Mouse (Mus musculus) embryonic facial prominence, embryonic 11.5 days (tissue): Measurements from ENCODE around the gene Arhgef6. TPM values are rescaled to one million over a fixed set of nuclear protein-coding genes. Genes with fewer than 3 reads are reported as not detected.

ENCODE experiments used
- ATAC-seq: fragments of 200-750 bp; cut with Nextera tagmentation; replicated peaks from 2 replicates; pipeline ENCODE4 v1.8.0; 2017; ENCODE audit warnings: low read depth; ENCODE audit not compliant: insufficient number of reproducible peaks, low FRiP score, low TSS enrichment
- DNase-seq: peaks from one replicate; pipeline ENCODE4 v3.0.0-alpha.2; 2015; ENCODE audit warnings: low spot score
- H3K27ac ChIP-seq: fragments of 300-500 bp; sonication (generic); replicated peaks from 2 replicates; pipeline ENCODE4 v1.5.1; 2014; ENCODE audit warnings: mild to moderate bottlenecking, low read depth, low read length, control low read depth
- H3K27me3 ChIP-seq: fragments of 300-500 bp; sonication (generic); 2 replicates; pipeline ENCODE4 v1.6.1; 2014; ENCODE audit warnings: mild to moderate bottlenecking, low read length, moderate library complexity, mixed read lengths; ENCODE audit not compliant: control insufficient read depth, insufficient read depth
- H3K36me3 ChIP-seq: fragments of 300-500 bp; sonication (generic); replicated peaks from 2 replicates; pipeline ENCODE4 v1.6.1; 2014; ENCODE audit warnings: low read depth, mild to moderate bottlenecking, low read length, moderate library complexity, mixed read lengths; ENCODE audit not compliant: control insufficient read depth, insufficient read depth
- H3K4me1 ChIP-seq: fragments of 300-500 bp; sonication (generic); 2 replicates; pipeline ENCODE4 v1.6.1; 2014; ENCODE audit warnings: low read length, mixed read lengths; ENCODE audit not compliant: control insufficient read depth, insufficient read depth
- H3K4me2 ChIP-seq: fragments of 300-500 bp; sonication (generic); 2 replicates; pipeline ENCODE4 v1.6.1; 2014; ENCODE audit warnings: low read depth, mild to moderate bottlenecking, control low read depth, low read length, moderate library complexity
- H3K4me3 ChIP-seq: fragments of 300-500 bp; sonication (generic); 2 replicates; pipeline ENCODE4 v1.5.1; 2014; ENCODE audit warnings: low read depth, low read length, control low read depth
- H3K9ac ChIP-seq: fragments of 300-500 bp; sonication (generic); replicated peaks from 2 replicates; pipeline ENCODE4 v1.6.1; 2014; ENCODE audit warnings: mild to moderate bottlenecking, control low read depth, low read length
- H3K9me3 ChIP-seq: fragments of 300-500 bp; sonication (generic); replicated peaks from 2 replicates; pipeline ENCODE4 v1.6.1; 2016; ENCODE audit warnings: mild to moderate bottlenecking, low read length, inconsistent platforms, mixed read lengths; ENCODE audit not compliant: control insufficient read depth
- WGBS: fragments of 180-500 bp; shearing (Covaris S2); extraction: QIAGEN DNeasy Blood & Tissue Kit; methylation state at CpG from one replicate; pipeline ENCODE4 v1.1.7; 2014; 5-methylcytosine and 5-hydroxymethylcytosine counted together
- polyA plus RNA-seq: library from polyadenylated mRNA; unstranded; fragments of >200 nt; fragmentation: Nextera tagmentation; extraction: Ambion mirVana; gene quantifications from 2 replicates; pipeline ENCODE4 v1.2.1, GENCODE M21; 2014

The Arhgef6 gene
- polyA plus RNA-seq, 1 experiment from 2014 or later, result 7.2 TPM

DNA sequence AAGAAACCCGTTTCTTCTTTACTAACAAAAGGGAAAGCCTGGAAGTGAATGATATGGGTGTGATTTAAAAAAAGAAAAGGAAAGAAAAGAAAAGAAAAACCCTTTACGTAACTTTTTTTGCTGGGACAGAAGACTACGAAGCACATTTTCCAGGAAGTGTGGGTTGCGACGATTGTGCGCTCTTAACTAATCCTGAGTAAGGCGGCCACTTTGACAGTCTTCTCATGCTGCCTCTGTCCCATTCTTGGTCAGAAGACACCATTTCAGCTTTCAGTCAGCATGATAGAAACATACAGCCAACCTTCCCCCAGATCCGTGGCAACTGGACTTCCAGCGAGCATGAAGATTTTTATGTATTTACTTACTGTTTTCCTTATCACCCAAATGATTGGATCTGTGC lies 126.7 kb downstream of the Arhgef6 start, which contains the start of gene Cd40lg:
Gene Cd40lg, plus strand, starts transcription at position 268 of the 400 bp plus-strand sequence.
- Histone ChIP-seq H3K9ac (no peak within 1 kb of the TSS), H3K4me3 (no peak within 1 kb of the TSS), H3K27me3 (no peaks in the 10 kb centered on the region), H3K4me2 (no peak within 1 kb of the TSS), H3K9me3 (no peaks in the 10 kb centered on the region), H3K4me1 (no peaks in the 10 kb centered on the region), H3K27ac (no peak within 1 kb of the TSS), H3K36me3 (no peaks in the 10 kb centered on the region)
- DNase-seq (no peak), ATAC-seq (no peak)
- 87% methylated on average over 9 of the region's 9 CpGs for WGBS

DNA sequence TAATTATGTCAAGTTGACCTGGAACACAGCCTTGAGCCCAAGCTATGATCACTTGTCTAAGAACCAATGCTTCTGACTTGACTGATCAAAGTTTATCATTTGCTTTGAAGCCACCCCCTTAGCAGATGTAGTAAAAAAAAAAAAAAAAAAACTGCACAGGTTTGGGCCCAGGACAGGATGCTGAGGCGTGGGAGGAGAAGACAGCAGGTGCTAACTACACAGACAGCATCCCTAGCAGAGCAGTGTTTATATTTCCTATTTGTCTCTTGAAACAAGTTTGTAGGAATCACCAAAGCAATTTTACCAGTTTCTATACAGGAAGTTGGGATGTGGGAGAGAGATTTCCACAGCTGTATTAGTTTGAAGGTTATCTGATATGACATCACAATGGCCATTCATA lies 127.9 kb downstream of the Arhgef6 start:
- Histone ChIP-seq H3K27me3 (no peaks in the 10 kb centered on the region), H3K4me2 (no peak overlapping the region), H3K9ac (no peak overlapping the region), H3K9me3 (no peaks in the 10 kb centered on the region), H3K4me1 (no peaks in the 10 kb centered on the region), H3K36me3 (no peaks in the 10 kb centered on the region), H3K4me3 (no peak overlapping the region), H3K27ac (no peak overlapping the region)
- ATAC-seq (no peak), DNase-seq (no peak)
- 80% methylated on average over 1 of the region's 1 CpGs for WGBS

DNA sequence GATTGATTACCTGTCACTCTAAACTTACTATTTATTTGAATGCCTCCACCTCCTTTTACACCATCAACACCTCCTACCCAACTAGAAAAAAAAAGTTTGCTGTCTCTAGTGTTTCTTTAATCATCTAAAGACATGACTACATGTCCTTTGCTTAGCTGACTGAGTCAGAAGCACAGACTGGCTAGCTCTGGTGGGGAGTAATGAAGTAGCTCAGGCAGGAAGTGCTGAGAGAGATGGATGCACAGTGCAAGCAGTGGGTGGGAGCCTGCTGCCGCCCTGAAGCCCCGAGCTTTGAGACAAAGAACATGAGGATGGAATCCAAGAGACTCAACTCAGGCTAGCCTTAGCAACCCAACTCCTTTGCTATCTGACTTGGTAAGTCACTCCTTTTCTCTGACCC lies 138.1 kb downstream of the Arhgef6 start:
- Histone ChIP-seq H3K9me3 (no peaks in the 10 kb centered on the region), H3K27me3 (no peaks in the 10 kb centered on the region), H3K36me3 (no peaks in the 10 kb centered on the region), H3K4me3 (no peak overlapping the region), H3K9ac (no peak overlapping the region), H3K4me2 (no peak overlapping the region), H3K4me1 (no peaks in the 10 kb centered on the region), H3K27ac (no peak overlapping the region)
- DNase-seq (no peak), ATAC-seq (no peak)
- 62% methylated on average over 2 of the region's 2 CpGs for WGBS

DNA sequence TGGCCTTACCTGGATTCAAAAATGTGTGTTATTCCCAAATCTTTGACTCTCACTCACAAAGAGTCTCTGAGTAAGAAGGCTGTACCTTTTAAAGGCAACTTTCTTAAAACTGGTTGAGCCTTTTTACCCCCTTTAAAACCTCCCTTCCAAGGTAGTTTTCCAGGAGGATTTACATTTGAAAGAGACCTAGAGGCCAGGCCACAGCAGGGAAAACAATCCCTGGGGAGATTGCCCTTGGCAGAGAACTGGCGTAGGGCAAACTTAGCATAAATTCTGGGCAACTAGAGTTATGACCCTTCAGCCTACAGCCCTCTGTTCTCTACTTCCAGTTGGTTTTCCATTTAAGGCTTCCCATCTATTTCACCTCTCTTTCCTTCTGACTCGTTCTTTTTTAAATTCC lies 140.5 kb downstream of the Arhgef6 start:
- H3K27me3 ChIP-seq, result no peaks in the 10 kb centered on the region
- H3K27ac ChIP-seq, result no peak overlapping the region
- no peaks in the 10 kb centered on the region for H3K36me3 ChIP-seq
- H3K9me3 ChIP-seq, result no peaks in the 10 kb centered on the region
- no peak for DNase-seq
- H3K4me3 ChIP-seq, result no peak overlapping the region
- H3K4me2 ChIP-seq, result no peak overlapping the region
- WGBS, result 46% methylated on average over 2 of the region's 2 CpGs
- no peak overlapping the region for H3K9ac ChIP-seq
- no peak for ATAC-seq
- no peaks in the 10 kb centered on the region for H3K4me1 ChIP-seq

DNA sequence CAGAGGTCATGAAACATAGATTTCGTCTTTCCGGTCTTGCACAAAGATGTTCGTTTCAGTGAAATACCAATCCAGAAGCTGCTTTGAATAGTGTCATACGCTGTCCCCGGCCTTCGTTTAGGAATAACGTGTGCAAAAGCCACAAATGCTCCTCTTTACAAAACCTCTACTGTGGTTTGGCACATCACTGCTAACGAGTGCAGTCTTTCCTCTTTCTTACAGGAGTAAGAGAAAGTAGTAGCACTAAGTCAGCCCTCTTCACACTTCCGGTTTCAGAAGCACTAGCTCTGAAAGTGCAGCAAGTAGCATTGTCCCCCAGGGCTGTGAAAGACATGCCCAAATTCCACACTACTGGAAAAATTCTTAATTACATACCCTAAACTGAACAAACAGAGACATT lies 142.2 kb downstream of the Arhgef6 start:
- ATAC-seq (no peak), DNase-seq (no peak)
- Histone ChIP-seq H3K36me3 (no peaks in the 10 kb centered on the region), H3K27me3 (no peaks in the 10 kb centered on the region), H3K4me3 (no peak overlapping the region), H3K27ac (no peak overlapping the region), H3K9me3 (no peaks in the 10 kb centered on the region), H3K4me2 (no peak overlapping the region), H3K9ac (no peak overlapping the region), H3K4me1 (no peaks in the 10 kb centered on the region)
- 83% methylated on average over 9 of the region's 9 CpGs for WGBS

DNA sequence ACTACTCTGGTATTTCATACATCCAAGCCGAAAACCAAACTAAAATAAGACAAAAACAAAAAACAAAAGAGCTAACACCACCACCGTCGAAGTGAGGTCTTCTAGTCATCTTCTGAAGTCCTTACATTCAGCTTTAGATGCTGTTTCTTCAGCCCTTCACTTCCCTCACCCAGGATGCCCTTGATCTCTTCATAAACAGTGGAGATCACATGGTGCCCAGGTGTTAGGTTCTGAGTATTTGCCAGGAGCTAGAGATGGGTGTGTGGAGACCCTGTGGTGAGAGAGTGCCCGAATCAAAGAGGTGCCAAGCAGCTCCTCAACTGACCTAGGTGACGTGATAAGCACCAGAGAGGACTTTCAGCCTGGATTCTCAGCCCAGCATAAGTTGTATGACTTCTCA lies 149.2 kb downstream of the Arhgef6 start:
- WGBS, result 77% methylated on average over 5 of the region's 5 CpGs
- no peaks in the 10 kb centered on the region for H3K27me3 ChIP-seq
- H3K9ac ChIP-seq, result no peak overlapping the region
- H3K36me3 ChIP-seq, result no peaks in the 10 kb centered on the region
- H3K4me1 ChIP-seq, result no peaks in the 10 kb centered on the region
- H3K27ac ChIP-seq, result no peak overlapping the region
- no peak overlapping the region for H3K4me2 ChIP-seq
- no peak for ATAC-seq
- DNase-seq, result no peak
- H3K4me3 ChIP-seq, result no peak overlapping the region
- H3K9me3 ChIP-seq, result no peaks in the 10 kb centered on the region

DNA sequence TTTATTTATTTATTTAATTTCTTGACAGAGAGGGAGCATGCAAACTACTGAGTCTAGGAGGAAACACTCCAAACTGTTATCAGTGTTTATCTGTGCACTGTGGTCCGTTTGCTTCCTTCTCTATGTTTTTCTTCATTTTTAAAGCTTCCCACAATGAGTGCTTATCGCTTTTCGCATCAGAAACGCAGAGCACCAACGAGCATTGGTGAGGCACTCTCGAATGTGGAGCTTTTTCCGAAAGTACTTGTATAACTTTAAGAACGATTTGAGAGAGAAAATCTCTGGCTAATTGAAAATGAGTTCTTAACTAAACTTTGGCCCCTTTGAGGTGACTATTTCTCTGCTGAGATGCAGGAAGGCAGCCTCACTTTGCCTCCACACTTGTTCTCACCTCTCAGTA lies 151.2 kb downstream of the Arhgef6 start:
- Histone ChIP-seq H3K27me3 (no peaks in the 10 kb centered on the region), H3K4me2 (no peak overlapping the region), H3K4me1 (no peaks in the 10 kb centered on the region), H3K4me3 (no peak overlapping the region), H3K27ac (no peak overlapping the region), H3K9ac (no peak overlapping the region), H3K36me3 (no peaks in the 10 kb centered on the region), H3K9me3 (no peaks in the 10 kb centered on the region)
- DNase-seq, result no peak
- 85% methylated on average over 8 of the region's 8 CpGs for whole genome bisulfite sequencing
- no peak for ATAC-seq

DNA sequence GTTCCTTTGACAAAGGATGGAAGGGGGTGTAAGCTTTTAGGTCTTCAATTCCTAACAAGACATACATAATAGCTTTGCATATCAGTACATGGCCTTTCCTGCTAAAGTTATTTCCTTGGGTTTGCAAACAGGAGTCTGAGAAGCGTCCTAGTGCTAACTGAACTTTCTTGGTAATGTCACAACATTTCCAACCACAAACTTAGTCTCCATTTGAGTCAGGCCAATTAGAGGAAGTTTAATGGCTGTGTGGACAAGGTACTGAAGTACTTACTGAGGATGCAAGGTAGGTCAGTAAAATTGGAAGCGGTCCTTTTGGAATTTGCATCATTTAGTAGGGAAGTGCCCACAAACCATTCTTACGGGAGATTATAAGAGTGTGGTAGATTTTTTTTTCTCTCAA lies 155.2 kb downstream of the Arhgef6 start:
- Histone ChIP-seq H3K4me2 (no peak overlapping the region), H3K36me3 (no peaks in the 10 kb centered on the region), H3K27ac (no peak overlapping the region), H3K9me3 (no peaks in the 10 kb centered on the region), H3K4me1 (no peaks in the 10 kb centered on the region), H3K27me3 (no peaks in the 10 kb centered on the region), H3K9ac (no peak overlapping the region), H3K4me3 (no peak overlapping the region)
- DNase-seq (no peak), ATAC-seq (no peak)
- 93% methylated on average over 3 of the region's 3 CpGs for WGBS
